Mouse (Mus musculus) megakaryocyte, embryonic 14.5 days (primary cell): ENCODE measurements around the gene Plagl2.

Experiments
- FLI1 ChIP-seq: IDR thresholded peaks from 2 replicates; pipeline ENCODE4 v1.6.1; 2012; ENCODE audit warnings: low read length, inconsistent platforms, mixed read lengths
- GATA1 ChIP-seq: IDR thresholded peaks from 3 replicates; pipeline ENCODE4 v1.6.1; 2012; ENCODE audit warnings: mixed read lengths, low read length, inconsistent platforms, borderline replicate concordance

DNA sequence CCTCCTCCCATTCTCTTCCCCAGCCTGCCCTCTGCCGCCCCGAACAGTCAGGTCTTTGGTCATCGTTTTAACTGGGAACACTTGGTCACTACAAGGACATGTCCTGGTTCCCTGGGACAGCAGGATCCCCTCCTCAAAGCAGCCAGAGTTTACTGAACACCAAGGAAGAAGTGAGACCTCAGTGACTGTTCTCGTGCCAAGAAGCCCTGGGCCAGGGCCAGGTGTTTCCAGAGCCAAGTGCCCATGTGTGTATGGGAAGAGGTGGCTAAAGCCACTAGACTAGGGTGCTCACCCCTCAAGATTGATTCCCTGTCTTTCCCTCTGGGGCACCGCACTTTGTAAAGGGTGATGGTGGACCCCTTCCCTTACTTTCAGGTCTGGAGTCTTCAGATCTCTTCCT lies 31.9 kb downstream of the Plagl2 start:
- TF ChIP-seq GATA1 (no peak), FLI1 (no peak)
